Mouse (Mus musculus) urinary bladder, postnatal 4 days (tissue): ENCODE measurements around the gene Thsd4.
A peak's percentile ranks its signal among the peaks of the same experiment; 100 is the strongest.

ENCODE experiments used
- DNase-seq, 2 experiments: peaks; one replicate each; pipeline ENCODE4 v3.0.0; 2021 to 2022; ENCODE audit warnings: low spot score in 2 of 2

Gene Thsd4

GRCm38 (mm10) chr9:60521806-60522264 is at the start of gene Thsd4:
Thsd4 (minus strand) TSS chr9:60522046.
- peak; percentile 59 to 67 for DNase-seq

GRCm38 (mm10) chr9:60571041-60571440 is 49.2 kb upstream of the Thsd4 start:
- DNase-seq: no peak

- no peak for DNase-seq
Observed at GRCm38 (mm10) chr9:60569366-60569765, 47.5 kb upstream of the Thsd4 start.

- no peak for DNase-seq
Observed at GRCm38 (mm10) chr9:60563809-60564208, 42.0 kb upstream of the Thsd4 start.

- no peak for DNase-seq
Observed at GRCm38 (mm10) chr9:60562443-60563371, 40.9 kb upstream of the Thsd4 start.

GRCm38 (mm10) chr9:60561641-60562289 is 39.9 kb upstream of the Thsd4 start:
- DNase-seq: no peak

GRCm38 (mm10) chr9:60558507-60558906 is 36.7 kb upstream of the Thsd4 start:
- DNase-seq: no peak

- no peak for DNase-seq
Observed at GRCm38 (mm10) chr9:60551238-60551637, 29.4 kb upstream of the Thsd4 start.

- peak; percentile 39 to 65 for DNase-seq
Observed at GRCm38 (mm10) chr9:60548182-60548581, 26.3 kb upstream of the Thsd4 start.

GRCm38 (mm10) chr9:60546169-60546568 is 24.3 kb upstream of the Thsd4 start:
- no peak for DNase-seq

GRCm38 (mm10) chr9:60545361-60546096 is 23.7 kb upstream of the Thsd4 start:
- no peak for DNase-seq

- no peak for DNase-seq
Observed at GRCm38 (mm10) chr9:60543422-60544015, 21.7 kb upstream of the Thsd4 start.

- no peak for DNase-seq
Observed at GRCm38 (mm10) chr9:60530310-60530709, 8.5 kb upstream of the Thsd4 start.

- DNase-seq: no peak
Observed at GRCm38 (mm10) chr9:60529348-60530243, 7.8 kb upstream of the Thsd4 start.

- no peak for DNase-seq
Observed at GRCm38 (mm10) chr9:60528269-60528668, 6.4 kb upstream of the Thsd4 start.

GRCm38 (mm10) chr9:60527836-60528235 is 6.0 kb upstream of the Thsd4 start:
- DNase-seq: no peak

GRCm38 (mm10) chr9:60527051-60527450 is 5.2 kb upstream of the Thsd4 start:
- DNase-seq: no peak

GRCm38 (mm10) chr9:60526195-60526594 is 4.3 kb upstream of the Thsd4 start:
- DNase-seq: peak in 1 of 2 experiments; percentile 19

- no peak for DNase-seq
Observed at GRCm38 (mm10) chr9:60521143-60521542, 703 bp downstream of the Thsd4 start.

GRCm38 (mm10) chr9:60519601-60520000 is 2.2 kb downstream of the Thsd4 start:
- peak in 1 of 2 experiments; percentile 40 for DNase-seq

GRCm38 (mm10) chr9:60518216-60518615 is 3.6 kb downstream of the Thsd4 start:
- DNase-seq: peak in 1 of 2 experiments; percentile 59
